Mouse (Mus musculus): ENCODE measurements around the gene Ube2u.

- TF ChIP-seq EP300 (IDR thresholded peaks at IDR 0.05), result no peak
- TF ChIP-seq CTCF (IDR thresholded peaks at IDR 0.05), result no peak
Observed at GRCm38 (mm10) chr4:100595771-100596170, 117.1 kb downstream of the Ube2u start.

All from lung, postnatal 0 days (tissue).